Mouse (Mus musculus) small intestine, adult 2 months (tissue): ENCODE measurements around the gene 1810009A15Rik. TPM values are rescaled to one million over a fixed set of nuclear protein-coding genes. Genes with fewer than 3 reads are reported as not detected.
"Not testable (repeated sequence)": the region's sequence is repeated elsewhere in the genome, so short reads cannot be mapped to it uniquely, and the experiment has no call there.

Source experiments
- H3K27ac ChIP-seq: fragments of 200-500 bp; 2 replicates; pipeline ENCODE4 v1.5.1; 2012; ENCODE audit warnings: low read depth, low read length, control low read depth, inconsistent platforms; ENCODE audit not compliant: insufficient read depth
- H3K27me3 ChIP-seq: fragments of 200-500 bp; 2 replicates; pipeline ENCODE4 v1.6.1; 2012; ENCODE audit warnings: mild to moderate bottlenecking, moderate library complexity, low read length, inconsistent platforms; ENCODE audit not compliant: control insufficient read depth, insufficient read depth
- H3K36me3 ChIP-seq: fragments of 200-500 bp; 2 replicates; pipeline ENCODE4 v1.6.1; 2012; ENCODE audit warnings: mild to moderate bottlenecking, low read length, control low read depth, inconsistent platforms; ENCODE audit not compliant: control insufficient read depth, insufficient read depth
- H3K4me1 ChIP-seq: fragments of 200-500 bp; 2 replicates; pipeline ENCODE4 v1.6.1; 2012; ENCODE audit warnings: low read length, inconsistent platforms, mixed read lengths; ENCODE audit not compliant: control insufficient read depth, insufficient read depth, insufficient read length
- H3K4me3 ChIP-seq: fragments of 200-500 bp; 2 replicates; pipeline ENCODE4 v1.5.1; 2012; ENCODE audit warnings: low read depth, mild to moderate bottlenecking, control low read depth, inconsistent platforms, low read length, moderate library complexity
- CTCF ChIP-seq: fragments of 200-500 bp; IDR thresholded peaks from 2 replicates; pipeline ENCODE4 v1.5.1; 2012; ENCODE audit warnings: low read depth, mild to moderate bottlenecking, control low read depth, inconsistent platforms, low read length, moderate library complexity, mixed read lengths; ENCODE audit not compliant: insufficient replicate concordance, insufficient read length; ENCODE audit errors: extremely low read depth
- POLR2A ChIP-seq: fragments of 200-500 bp; IDR thresholded peaks from 2 replicates; pipeline ENCODE4 v1.6.1; 2012; ENCODE audit warnings: low read depth, mild to moderate bottlenecking, control low read depth, inconsistent platforms, low read length, moderate library complexity
- WGBS: fragments of 180-500 bp; shearing (Covaris S2); methylation state at CpG from one replicate; pipeline ENCODE4 v1.1.7; 2018; 5-methylcytosine and 5-hydroxymethylcytosine counted together
- polyA plus RNA-seq: library from polyadenylated mRNA; depleted of rRNA; stranded (reverse); fragments of >200 nt; gene quantifications from 2 replicates; pipeline ENCODE4 v1.2.3, GENCODE M21; 2012

1810009A15Rik gene
- polyA plus RNA-seq, 1 experiment = 11.4 TPM

DNA sequence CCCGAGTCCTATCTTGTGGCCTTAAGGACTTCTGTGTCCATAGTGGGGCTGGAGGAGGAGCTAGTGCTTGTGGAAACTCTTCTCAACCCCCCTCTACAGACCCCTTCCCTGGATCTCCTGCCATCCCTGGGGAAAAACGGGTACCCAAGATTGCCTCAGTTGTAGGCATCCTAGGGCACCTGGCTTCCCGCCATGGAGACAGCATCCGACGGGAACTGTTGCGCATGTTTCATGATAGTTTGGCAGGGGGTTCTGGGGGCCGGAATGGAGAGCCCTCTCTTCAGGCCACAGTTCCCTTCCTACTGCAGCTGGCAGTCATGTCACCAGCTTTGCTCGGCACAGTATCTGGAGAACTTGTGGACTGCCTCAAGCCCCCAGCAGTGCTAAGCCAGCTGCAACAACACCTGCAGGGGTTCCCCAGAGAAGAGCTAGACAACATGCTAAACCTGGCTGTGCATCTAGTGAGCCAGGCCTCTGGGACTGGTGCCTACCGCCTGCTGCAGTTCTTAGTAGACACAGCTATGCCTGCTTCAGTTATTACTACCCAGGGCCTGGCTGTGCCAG, 6.8 kb downstream of the 1810009A15Rik start:
- no peak overlapping the region for H3K27ac ChIP-seq
- H3K4me3 ChIP-seq = no peak overlapping the region
- peaks cover 11% of the 10 kb centered on the region; the same call in 1 of the 2 replicates for H3K36me3 ChIP-seq
- H3K4me1 ChIP-seq = peaks cover 8% of the 10 kb centered on the region
- WGBS = 89% methylated on average over 9 of the region's 9 CpGs
- TF ChIP-seq POLR2A (no peak), CTCF (no peak)
- no peaks in the 10 kb centered on the region for H3K27me3 ChIP-seq

GRCm38 (mm10) chr19:8896231-8896630, 7.6 kb downstream of the 1810009A15Rik start:
- H3K4me1 ChIP-seq, H3K36me3 ChIP-seq, H3K4me3 ChIP-seq, H3K27ac ChIP-seq, H3K27me3 ChIP-seq: not testable (repeated sequence)
- WGBS = 57% methylated on average over 5 of the region's 5 CpGs

GRCm38 (mm10) chr19:8897211-8897864, 8.7 kb downstream of the 1810009A15Rik start:
- H3K27me3 ChIP-seq, H3K4me1 ChIP-seq: not testable (repeated sequence)
- H3K4me3 ChIP-seq = peak overlapping the region; percentile 71
- H3K36me3 ChIP-seq = peaks cover 13% of the 10 kb centered on the region
- peak overlapping the region; percentile 84 for H3K27ac ChIP-seq
- WGBS = 15% methylated on average over 21 of the region's 21 CpGs

DNA sequence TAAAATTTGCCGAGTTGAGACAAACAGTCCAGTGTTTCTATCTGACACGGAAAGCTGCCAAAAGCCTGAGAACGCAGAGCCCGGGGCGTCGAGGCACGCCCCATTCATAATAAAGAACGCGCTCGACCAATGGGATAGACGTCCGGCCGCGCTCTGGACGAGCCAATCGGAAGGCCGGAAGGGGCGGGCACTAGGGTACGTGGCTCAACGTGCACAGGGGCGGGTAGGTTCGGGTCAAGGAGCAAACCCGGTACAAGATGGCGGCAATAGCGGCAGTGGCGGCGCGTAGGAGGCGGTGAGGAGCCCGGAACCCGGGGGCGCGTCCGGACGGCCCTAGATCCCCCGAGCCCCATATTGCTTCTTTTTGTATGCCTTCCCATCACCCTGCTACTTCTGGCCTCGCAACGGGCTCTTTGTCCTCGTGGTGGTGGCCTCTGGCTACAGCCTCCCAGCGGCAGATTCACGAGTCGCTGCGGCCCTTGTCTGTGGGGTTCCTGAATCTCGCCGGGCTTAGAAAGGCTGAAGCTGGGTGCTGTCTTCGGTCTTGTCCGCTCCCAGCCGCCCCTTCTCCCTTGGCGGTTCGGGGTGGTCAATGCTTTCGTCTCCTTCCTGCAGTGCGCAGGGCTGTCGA, 9.3 kb downstream of the 1810009A15Rik start, which contains the start of gene Ganab:
Gene Ganab (plus strand): TSS at position 207 of the 631 bp plus-strand sequence.
- H3K4me1 ChIP-seq = peaks cover 8% of the 10 kb centered on the region
- whole genome bisulfite sequencing = 1% methylated on average over 53 of the region's 53 CpGs
- peak within 1 kb of the TSS; percentile 84 for H3K27ac ChIP-seq
- H3K36me3 ChIP-seq = peaks cover 17% of the 10 kb centered on the region
- TF ChIP-seq CTCF (no peak; the same call in 1 of the 2 replicates), POLR2A (peak; percentile 70; the same call in 1 of the 2 replicates)
- peak within 1 kb of the TSS; percentile 71 for H3K4me3 ChIP-seq
- no peaks in the 10 kb centered on the region for H3K27me3 ChIP-seq

DNA sequence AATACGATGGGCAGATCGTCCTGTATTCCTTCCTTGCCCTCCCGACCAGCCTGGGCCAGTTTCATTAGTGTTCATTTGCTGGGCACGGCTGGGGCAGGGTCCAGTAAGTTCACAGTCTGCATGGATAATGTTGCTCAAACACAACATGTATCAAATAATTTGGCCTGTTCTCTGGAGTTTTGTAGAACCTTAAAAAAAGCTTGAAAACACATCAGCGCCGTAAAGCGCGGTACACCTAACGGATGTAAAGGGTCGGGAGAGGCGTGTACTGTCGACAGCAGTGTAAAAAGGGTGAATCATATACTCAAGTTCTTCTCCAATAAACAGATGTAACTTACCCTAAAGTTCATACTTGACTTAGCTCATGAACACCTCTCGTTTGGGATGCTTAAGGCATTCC, 9.9 kb downstream of the 1810009A15Rik start:
- Histone ChIP-seq H3K4me1 (peaks cover 8% of the 10 kb centered on the region), H3K27ac (peak overlapping the region; percentile 44), H3K36me3 (peaks cover 21% of the 10 kb centered on the region), H3K4me3 (peak overlapping the region; percentile 71), H3K27me3 (no peaks in the 10 kb centered on the region)
- WGBS = 1% methylated on average over 13 of the region's 13 CpGs
- TF ChIP-seq CTCF (no peak), POLR2A (no peak)

DNA sequence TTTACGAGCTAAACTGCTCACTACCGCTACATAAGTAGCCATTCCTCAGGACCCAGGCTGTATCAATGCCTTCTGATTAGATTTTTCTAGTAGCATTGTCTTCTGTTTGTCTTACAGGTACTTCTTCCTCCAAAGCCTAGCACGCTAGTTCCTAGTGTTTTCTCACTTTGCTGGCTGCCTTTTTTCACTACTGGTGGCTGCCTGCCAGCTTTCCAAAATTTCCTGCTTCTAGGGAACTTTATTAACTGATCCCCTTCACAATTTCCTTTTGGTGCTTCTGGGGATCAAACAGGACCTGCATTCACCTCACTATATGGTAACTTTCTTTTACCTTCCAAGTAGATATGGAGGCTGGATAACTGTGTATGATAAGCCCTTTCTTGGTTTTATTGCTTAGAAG, 10.4 kb downstream of the 1810009A15Rik start:
- H3K27ac ChIP-seq = no peak overlapping the region
- H3K4me1 ChIP-seq = peaks cover 8% of the 10 kb centered on the region
- no peaks in the 10 kb centered on the region for H3K27me3 ChIP-seq
- no peak for TF ChIP-seq POLR2A
- no peak for TF ChIP-seq CTCF
- WGBS = 15% methylated on average over 3 of the region's 3 CpGs
- no peak overlapping the region for H3K4me3 ChIP-seq
- peaks cover 24% of the 10 kb centered on the region for H3K36me3 ChIP-seq

- WGBS = 90% methylated on average over 5 of the region's 5 CpGs
- Histone ChIP-seq H3K4me3 (no peak overlapping the region), H3K27me3 (no peaks in the 10 kb centered on the region), H3K27ac (no peak overlapping the region), H3K36me3 (peaks cover 52% of the 10 kb centered on the region), H3K4me1 (no peaks in the 10 kb centered on the region)
- TF ChIP-seq POLR2A (no peak), CTCF (no peak)
Observed at GRCm38 (mm10) chr19:8903412-8903811, 14.8 kb downstream of the 1810009A15Rik start.
